Mouse (Mus musculus) limb, embryonic 14.5 days (tissue): ENCODE measurements around the gene Tmc2. TPM values are rescaled to one million over a fixed set of nuclear protein-coding genes. Genes with fewer than 3 reads are reported as not detected.

Experiments
- ATAC-seq: fragments of 200-750 bp; cut with Nextera tagmentation; 2 replicates; pipeline ENCODE4 v1.8.0; 2017; ENCODE audit warnings: low read depth, moderate number of reproducible peaks, moderate TSS enrichment; ENCODE audit not compliant: low FRiP score
- DNase-seq: peaks from one replicate; pipeline ENCODE4 v3.0.0-alpha.2; 2015; ENCODE audit warnings: low spot score
- H3K27ac ChIP-seq: fragments of 300-500 bp; sonication (generic); replicated peaks from 2 replicates; pipeline ENCODE4 v1.5.1; 2014; ENCODE audit warnings: low read depth, mild to moderate bottlenecking, low read length, moderate library complexity, mixed read lengths
- H3K27me3 ChIP-seq: fragments of 300-500 bp; sonication (generic); 2 replicates; pipeline ENCODE4 v1.6.1; 2014; ENCODE audit warnings: low read length, mixed read lengths; ENCODE audit not compliant: control insufficient read depth, insufficient read depth
- H3K36me3 ChIP-seq: fragments of 300-500 bp; sonication (generic); 2 replicates; pipeline ENCODE4 v1.6.1; 2014; ENCODE audit warnings: mild to moderate bottlenecking, low read length, moderate library complexity, mixed read lengths; ENCODE audit not compliant: control insufficient read depth, insufficient read depth
- H3K4me1 ChIP-seq: fragments of 300-500 bp; sonication (generic); 2 replicates; pipeline ENCODE4 v1.6.1; 2014; ENCODE audit warnings: antibody characterized with exemption, low read length, mixed read lengths; ENCODE audit not compliant: control insufficient read depth, insufficient read depth
- H3K4me2 ChIP-seq: fragments of 300-500 bp; sonication (generic); replicated peaks from 2 replicates; pipeline ENCODE4 v1.6.1; 2014; ENCODE audit warnings: low read depth, mild to moderate bottlenecking, low read length, moderate library complexity; ENCODE audit not compliant: severe bottlenecking
- H3K4me3 ChIP-seq: fragments of 300-500 bp; sonication (generic); replicated peaks from 2 replicates; pipeline ENCODE4 v1.5.1; 2014; ENCODE audit warnings: low read length
- H3K9ac ChIP-seq: fragments of 300-500 bp; sonication (generic); 2 replicates; pipeline ENCODE4 v1.6.1; 2014; ENCODE audit warnings: mild to moderate bottlenecking, low read depth, low read length, moderate library complexity; ENCODE audit not compliant: severe bottlenecking
- H3K9me3 ChIP-seq: fragments of 300-500 bp; sonication (generic); 2 replicates; pipeline ENCODE4 v1.6.1; 2016; ENCODE audit warnings: low read length; ENCODE audit not compliant: control insufficient read depth
- POLR2A ChIP-seq: fragments of 200-500 bp; IDR thresholded peaks from 2 replicates; pipeline ENCODE4 v1.8.0; 2012; ENCODE audit warnings: inconsistent platforms, mild to moderate bottlenecking, moderate library complexity, borderline replicate concordance; ENCODE audit not compliant: insufficient read depth, insufficient read length; ENCODE audit errors: extremely low read depth
- WGBS: fragments of 180-500 bp; shearing (Covaris S2); extraction: QIAGEN DNeasy Blood & Tissue Kit; methylation state at CpG from one replicate; pipeline ENCODE4 v1.1.7; 2014; 5-methylcytosine and 5-hydroxymethylcytosine counted together
- polyA plus RNA-seq, 2 experiments: library from polyadenylated mRNA; depleted of rRNA in 1 of 2; stranded (reverse) in 1 of 2; unstranded in 1 of 2; fragments of >200 nt; fragmentation: Nextera tagmentation in 1 of 2; extraction: Ambion mirVana in 1 of 2; gene quantifications; 2 replicates each; pipeline versions ENCODE4 v1.2.1 to v1.2.3; 2012 to 2014

The Tmc2 gene
- polyA plus RNA-seq (2012; rRNA removed), result 0.04 TPM in 2 replicates
- not detected in 2 replicates for polyA plus RNA-seq (2014; fragmentation: Nextera tagmentation; extraction: Ambion mirVana)

- DNase-seq (no peak), ATAC-seq (no peak)
- H3K4me3 ChIP-seq, result no peak within 1 kb of the TSS
- no peaks in the 10 kb centered on the region for H3K4me1 ChIP-seq
- H3K36me3 ChIP-seq, result no peaks in the 10 kb centered on the region
- no peak within 1 kb of the TSS for H3K27ac ChIP-seq
- TF ChIP-seq POLR2A, result no peak
- H3K4me2 ChIP-seq, result no peak within 1 kb of the TSS
- H3K27me3 ChIP-seq, result no peaks in the 10 kb centered on the region
- 92% methylated on average over 16 of the region's 16 CpGs for WGBS
- H3K9ac ChIP-seq, result no peak within 1 kb of the TSS
- 0 out of 2 replicates have a peak, but pooled peaks cover 3% of the 10 kb centered on the region for H3K9me3 ChIP-seq
These were observed at the start of gene Tmc2 for GRCm38 (mm10) chr2:130194894-130195293. TSS of gene Tmc2 (plus strand) at chr2:130195194.

DNA sequence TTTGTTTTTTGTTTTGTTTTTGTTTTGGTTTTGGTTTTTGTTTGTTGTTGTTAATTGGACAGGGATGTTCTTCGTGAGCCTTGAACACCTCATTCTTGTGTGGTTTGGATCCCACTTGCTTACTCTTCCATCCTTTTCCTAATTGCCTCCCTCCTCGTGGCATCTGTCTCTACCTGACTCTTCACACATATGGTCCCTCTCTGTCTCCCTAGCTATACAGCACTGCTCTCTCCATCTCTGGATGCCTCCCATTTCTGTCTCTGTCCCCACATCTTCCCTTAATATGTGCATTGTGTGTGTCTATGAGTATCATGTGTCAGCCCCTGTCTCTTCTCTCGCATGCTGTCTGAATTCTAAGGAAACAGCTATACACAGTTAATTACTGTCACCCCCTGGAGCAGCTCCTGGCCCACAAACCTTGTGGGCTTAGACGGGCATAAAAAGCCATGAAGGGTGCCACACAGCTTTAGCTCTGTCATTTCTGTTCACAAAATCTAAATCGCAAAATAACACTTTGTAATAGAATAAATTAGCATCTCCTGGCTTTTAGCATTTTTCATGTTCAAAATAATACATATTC, 48.8 kb upstream of the Tmc2 start:
- 67% methylated on average over 5 of the region's 5 CpGs for WGBS
- TF ChIP-seq POLR2A, result no peak
- ATAC-seq (no peak), DNase-seq (no peak)
- Histone ChIP-seq H3K9me3 (no peaks in the 10 kb centered on the region), H3K27ac (no peak overlapping the region), H3K27me3 (no peaks in the 10 kb centered on the region), H3K9ac (no peak overlapping the region), H3K36me3 (no peaks in the 10 kb centered on the region), H3K4me2 (no peak overlapping the region), H3K4me3 (no peak overlapping the region), H3K4me1 (no peaks in the 10 kb centered on the region)

DNA sequence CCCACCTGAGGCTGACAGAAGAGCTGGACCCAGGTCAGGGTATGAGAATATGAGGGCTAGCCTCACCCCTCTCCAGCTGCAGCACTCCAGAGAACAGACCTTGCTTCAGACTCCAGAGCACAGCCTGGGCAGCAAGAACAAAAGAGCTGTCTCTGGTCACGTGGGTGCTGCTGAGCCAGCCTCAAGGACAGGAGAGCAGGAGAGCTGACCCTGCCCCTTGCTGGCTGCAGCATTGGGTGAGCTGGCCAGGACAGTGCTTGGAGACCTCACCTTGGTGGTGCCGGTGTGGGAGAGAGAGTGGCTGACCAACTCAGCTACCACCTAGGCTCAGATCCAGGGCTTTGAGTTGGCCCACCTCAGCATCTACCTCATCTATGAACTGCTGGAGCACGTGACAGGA, 39.8 kb upstream of the Tmc2 start:
- Histone ChIP-seq H3K27me3 (no peaks in the 10 kb centered on the region), H3K4me1 (no peaks in the 10 kb centered on the region), H3K4me3 (no peak overlapping the region), H3K9me3 (no peaks in the 10 kb centered on the region), H3K27ac (no peak overlapping the region), H3K9ac (no peak overlapping the region), H3K36me3 (no peaks in the 10 kb centered on the region), H3K4me2 (no peak overlapping the region)
- DNase-seq (no peak), ATAC-seq (no peak)
- no peak for TF ChIP-seq POLR2A
- 83% methylated on average over 3 of the region's 3 CpGs for WGBS

- no peak overlapping the region for H3K9ac ChIP-seq
- DNase-seq (no peak), ATAC-seq (no peak)
- no peak overlapping the region for H3K4me3 ChIP-seq
- no peak overlapping the region for H3K27ac ChIP-seq
- no peak for TF ChIP-seq POLR2A
- H3K4me1 ChIP-seq, result no peaks in the 10 kb centered on the region
- H3K9me3 ChIP-seq, result no peaks in the 10 kb centered on the region
- no peaks in the 10 kb centered on the region for H3K36me3 ChIP-seq
- no peaks in the 10 kb centered on the region for H3K27me3 ChIP-seq
- no peak overlapping the region for H3K4me2 ChIP-seq
These were observed 39.1 kb upstream of the Tmc2 start for GRCm38 (mm10) chr2:130155851-130156250.

GRCm38 (mm10) chr2:130157231-130158087, 37.5 kb upstream of the Tmc2 start:
- H3K27ac ChIP-seq, result no peak overlapping the region
- DNase-seq (no peak), ATAC-seq (no peak)
- no peak for TF ChIP-seq POLR2A
- H3K36me3 ChIP-seq, result no peaks in the 10 kb centered on the region
- 78% methylated on average over 14 of the region's 14 CpGs for WGBS
- H3K9me3 ChIP-seq, result no peaks in the 10 kb centered on the region
- H3K9ac ChIP-seq, result no peak overlapping the region
- no peaks in the 10 kb centered on the region for H3K27me3 ChIP-seq
- H3K4me1 ChIP-seq, result no peaks in the 10 kb centered on the region
- H3K4me2 ChIP-seq, result no peak overlapping the region
- no peak overlapping the region for H3K4me3 ChIP-seq
